Mouse (Mus musculus): Measurements from ENCODE around the gene Dok3.
A peak's percentile ranks its signal among the peaks of the same experiment; 100 is the strongest.
"Not testable (repeated sequence)": the region's sequence is repeated elsewhere in the genome, so short reads cannot be mapped to it uniquely, and the experiment has no call there.

The Dok3 gene

DNA sequence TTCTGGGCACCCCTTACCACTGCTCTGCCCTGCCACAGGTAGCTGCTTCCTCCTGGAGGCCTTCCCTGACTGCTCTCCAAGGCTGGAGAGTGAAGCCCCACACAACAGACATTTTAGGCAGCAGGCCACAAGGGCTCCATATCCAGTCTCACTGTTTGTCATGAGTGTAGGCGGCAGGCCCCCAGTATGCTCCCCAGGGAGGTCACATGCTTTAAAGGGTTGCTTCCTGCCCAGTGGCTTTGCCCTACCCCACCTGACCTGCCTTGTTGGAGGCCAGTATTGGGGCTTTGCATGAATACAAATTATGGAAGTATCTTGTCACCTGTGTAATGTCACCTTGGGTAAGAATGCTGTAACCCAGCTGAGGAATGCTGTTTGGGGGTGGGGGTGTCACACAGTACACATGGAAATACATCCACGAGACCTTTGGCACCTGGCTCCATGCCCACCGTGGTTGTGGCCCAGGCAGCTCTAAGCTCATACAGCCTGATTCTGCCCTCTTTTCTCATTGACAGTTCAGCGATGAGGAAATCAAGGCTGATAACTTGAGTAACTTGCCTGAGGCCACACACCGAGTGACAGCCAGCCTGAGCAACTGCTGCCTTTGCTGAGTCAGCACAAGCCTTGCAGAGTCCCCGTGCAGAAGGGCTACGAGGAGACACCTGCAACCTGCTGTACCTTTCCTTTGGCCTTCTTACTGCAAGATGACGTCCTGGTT is at the start of gene Dok3:
Dok3 (minus strand) TSS at position 99 of the 718 bp plus-strand sequence.
- no peak for DNase-seq (ENCODE audit: low read depth, low spot score)

DNA sequence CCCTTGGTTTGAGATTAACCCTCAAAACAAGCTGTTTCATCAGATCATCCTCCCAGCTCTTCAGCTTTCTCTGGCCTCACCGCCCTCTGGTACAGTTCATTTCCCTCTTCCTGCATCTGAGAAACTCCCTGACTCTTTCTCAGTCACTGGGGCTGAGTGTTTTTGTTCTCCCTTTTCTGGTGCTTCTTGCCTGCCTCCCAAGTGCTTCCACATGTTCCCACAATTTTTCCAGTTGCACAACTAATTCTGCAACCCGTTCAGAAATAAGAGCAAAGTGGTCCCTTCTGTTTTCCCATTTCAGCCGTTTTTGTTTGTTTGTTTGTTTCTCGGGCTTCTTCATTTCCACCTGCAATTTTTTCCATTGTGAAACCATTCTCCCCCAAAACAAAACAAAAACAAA is 49.0 kb upstream of the Dok3 start:
- no peak for DNase-seq (ENCODE audit: low read depth, low spot score)

DNA sequence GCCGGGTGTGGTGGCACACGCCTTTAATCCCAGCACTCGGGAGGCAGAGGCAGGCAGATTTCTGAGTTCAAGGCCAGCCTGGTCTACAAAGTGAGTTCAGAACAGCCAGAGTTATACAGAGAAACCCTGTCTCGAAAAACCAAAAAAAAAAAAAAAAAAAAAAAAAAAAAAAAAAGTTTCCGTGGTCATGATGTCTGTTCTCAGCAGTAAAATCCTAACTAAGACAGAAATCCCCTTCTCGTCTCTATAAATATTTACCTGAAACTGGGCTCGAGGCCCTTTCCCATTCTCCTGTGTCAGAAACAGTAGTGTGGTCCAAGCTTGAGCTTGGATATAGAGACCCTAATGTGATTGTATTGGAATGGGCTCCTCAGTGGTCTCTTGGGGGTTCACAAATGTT is 47.8 kb upstream of the Dok3 start:
- not testable (repeated sequence) for DNase-seq (ENCODE audit: low read depth, low spot score)

GRCm38 (mm10) chr13:55575932-55576331 is 46.8 kb upstream of the Dok3 start:
- DNase-seq (ENCODE audit: low read depth, low spot score) = no peak

GRCm38 (mm10) chr13:55574321-55574720 is 45.2 kb upstream of the Dok3 start:
- DNase-seq (ENCODE audit: low read depth, low spot score) = no peak

- DNase-seq (ENCODE audit: low read depth, low spot score) = no peak
These were observed 44.3 kb upstream of the Dok3 start, which contains the start of gene Tmed9 for GRCm38 (mm10) chr13:55573432-55573831. Gene Tmed9 (plus strand): TSS chr13:55573732.

DNA sequence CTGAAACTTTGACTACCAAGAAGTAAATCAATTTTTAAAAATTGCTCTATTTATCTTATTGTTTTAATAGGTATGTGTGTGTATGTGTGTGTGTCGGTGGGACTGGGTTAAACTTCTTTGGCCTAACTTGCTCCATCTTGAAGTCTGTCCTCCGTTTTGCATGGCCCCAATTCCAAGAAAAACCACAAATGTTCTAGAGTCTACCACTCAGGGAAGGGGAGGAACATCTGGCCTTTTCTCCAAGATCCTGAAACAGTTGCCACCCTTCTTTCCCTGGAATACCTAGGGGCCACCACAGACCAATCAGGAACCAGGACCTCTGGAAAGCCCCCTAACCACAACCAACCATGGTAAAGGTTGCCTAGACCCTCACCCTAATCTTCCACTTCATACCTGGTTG is 42.9 kb upstream of the Dok3 start:
- DNase-seq (ENCODE audit: low read depth, low spot score) = no peak

- peak; percentile 74 for DNase-seq (ENCODE audit: low read depth, low spot score)
These were observed 42.1 kb upstream of the Dok3 start, which contains the start of gene Fam193b for GRCm38 (mm10) chr13:55571027-55571751. Gene Fam193b (minus strand): TSS chr13:55571120.

- no peak for DNase-seq (ENCODE audit: low read depth, low spot score)
These were observed 41.3 kb upstream of the Dok3 start for GRCm38 (mm10) chr13:55570286-55570973.

DNA sequence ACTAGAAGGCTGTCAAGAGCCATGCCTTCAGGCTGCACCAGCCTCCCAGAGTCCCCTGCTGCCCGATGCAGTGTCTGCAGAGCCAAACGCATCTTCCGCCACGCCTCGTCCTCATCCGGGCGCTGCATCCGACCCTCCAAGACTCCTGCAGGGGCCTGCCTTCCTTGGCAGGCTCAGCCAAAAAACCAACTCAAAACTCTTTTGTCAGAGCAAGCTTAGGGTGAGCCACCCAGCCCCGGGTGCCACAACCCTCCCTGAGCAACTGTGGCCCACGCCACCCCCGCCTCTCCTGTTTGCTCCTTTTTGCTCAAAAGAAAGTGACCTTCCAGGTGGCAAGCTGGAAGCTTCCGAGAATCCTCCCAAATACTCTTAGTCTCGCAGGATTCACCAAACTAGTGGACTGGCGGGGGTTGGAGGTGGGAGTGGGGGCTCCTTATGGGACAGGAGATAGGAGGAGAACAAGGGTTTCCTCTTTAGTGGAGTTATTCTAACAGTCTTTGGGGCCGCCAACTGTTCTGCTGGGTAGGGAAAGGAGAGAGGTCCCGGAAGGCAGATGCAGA is 40.7 kb upstream of the Dok3 start:
- DNase-seq (ENCODE audit: low read depth, low spot score) = no peak

GRCm38 (mm10) chr13:55568524-55568923 is 39.4 kb upstream of the Dok3 start:
- DNase-seq (ENCODE audit: low read depth, low spot score) = not testable (repeated sequence)

- no peak for DNase-seq (ENCODE audit: low read depth, low spot score)
These were observed 38.9 kb upstream of the Dok3 start for GRCm38 (mm10) chr13:55567949-55568348.

DNA sequence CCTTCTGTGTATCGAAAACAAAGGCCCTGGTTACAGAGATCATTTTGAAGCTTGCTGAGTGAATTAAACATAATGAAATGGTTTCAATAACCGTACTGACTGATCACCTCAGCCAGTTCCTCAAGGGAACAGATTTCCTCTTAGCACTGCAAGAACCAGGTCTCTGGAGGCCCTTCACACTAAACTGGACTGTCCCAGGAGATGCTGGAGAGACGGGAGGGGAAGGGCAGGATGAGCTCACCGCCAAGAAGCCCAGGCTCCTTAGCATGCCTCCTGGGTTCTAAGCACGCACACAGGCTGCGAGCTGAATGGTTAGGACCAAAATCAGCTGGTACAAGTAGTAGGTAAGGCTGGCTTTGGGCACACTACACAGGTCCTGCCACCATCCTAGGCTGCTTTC is 37.9 kb upstream of the Dok3 start:
- no peak for DNase-seq (ENCODE audit: low read depth, low spot score)

- no peak for DNase-seq (ENCODE audit: low read depth, low spot score)
These were observed 34.3 kb upstream of the Dok3 start for GRCm38 (mm10) chr13:55563266-55563879.

- DNase-seq (ENCODE audit: low read depth, low spot score) = no peak
These were observed 28.4 kb upstream of the Dok3 start for GRCm38 (mm10) chr13:55557499-55557898.

GRCm38 (mm10) chr13:55555921-55556320 is 26.8 kb upstream of the Dok3 start:
- DNase-seq (ENCODE audit: low read depth, low spot score) = no peak

GRCm38 (mm10) chr13:55549061-55549460 is 20.0 kb upstream of the Dok3 start:
- DNase-seq (ENCODE audit: low read depth, low spot score) = no peak

DNA sequence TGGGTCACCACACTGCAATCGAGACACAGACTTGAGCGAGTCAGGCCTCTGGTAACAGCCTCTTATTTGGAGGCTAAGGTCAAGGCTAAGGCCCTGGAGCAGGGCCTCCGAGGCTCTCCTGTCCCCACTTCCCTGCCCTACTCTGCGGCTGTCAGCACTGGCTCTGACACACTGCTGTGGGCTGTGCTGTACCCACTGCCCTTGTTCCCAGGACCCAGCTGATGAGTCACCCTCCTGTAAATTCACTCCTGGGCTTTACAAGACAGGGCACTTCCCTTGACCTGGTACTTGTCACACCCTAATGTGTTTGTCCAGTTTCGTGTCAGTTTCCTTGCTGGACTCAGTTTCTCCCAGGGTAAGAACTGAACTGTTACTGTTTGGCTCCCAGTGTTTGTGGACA is 19.3 kb upstream of the Dok3 start:
- DNase-seq (ENCODE audit: low read depth, low spot score) = no peak

GRCm38 (mm10) chr13:55547916-55548315 is 18.8 kb upstream of the Dok3 start:
- no peak for DNase-seq (ENCODE audit: low read depth, low spot score)

DNA sequence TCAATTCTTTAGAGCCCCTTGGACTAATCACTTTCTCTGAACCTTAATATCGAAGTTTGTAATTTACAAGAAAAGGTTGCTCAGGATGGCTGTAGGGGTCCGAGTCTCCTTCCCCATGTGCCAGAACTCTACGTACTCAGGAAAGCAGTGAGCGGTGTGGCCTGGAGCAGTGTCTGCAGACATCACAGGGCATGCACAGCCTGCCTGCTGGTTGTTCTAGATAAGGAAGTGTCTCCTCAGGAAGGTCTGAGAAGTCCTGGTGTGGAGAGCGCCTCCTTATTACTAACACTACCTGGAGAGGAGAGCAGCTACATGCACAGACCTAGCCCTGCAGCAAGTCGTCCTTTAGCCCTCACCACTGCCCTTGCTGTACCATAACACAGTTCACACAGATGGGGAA is 15.7 kb upstream of the Dok3 start:
- no peak for DNase-seq (ENCODE audit: low read depth, low spot score)

- no peak for DNase-seq (ENCODE audit: low read depth, low spot score)
These were observed 14.4 kb upstream of the Dok3 start for GRCm38 (mm10) chr13:55543447-55543846.

- DNase-seq (ENCODE audit: low read depth, low spot score) = no peak
These were observed 13.8 kb upstream of the Dok3 start for GRCm38 (mm10) chr13:55542891-55543290.

Measured in brain, embryonic 18.5 days (tissue).